Mouse (Mus musculus) brain, adult 10 weeks (tissue): ENCODE measurements around the gene Bivm. TPM values are rescaled to one million over a fixed set of nuclear protein-coding genes. Genes with fewer than 3 reads are reported as not detected.

Source experiments
- polyA plus RNA-seq: library from polyadenylated mRNA; stranded (reverse); fragments of 350-450 nt; fragmentation: Illumina TruSeq; extraction: RNeasy Lipid Tissue Mini Kit (QIAGEN cat#74804); gene quantifications from one replicate; pipeline ENCODE4 v1.2.3, GENCODE M21; 2015; ENCODE audit warnings: low read depth, low replicate concordance

The Bivm gene
- 23.6 TPM for polyA plus RNA-seq

DNA sequence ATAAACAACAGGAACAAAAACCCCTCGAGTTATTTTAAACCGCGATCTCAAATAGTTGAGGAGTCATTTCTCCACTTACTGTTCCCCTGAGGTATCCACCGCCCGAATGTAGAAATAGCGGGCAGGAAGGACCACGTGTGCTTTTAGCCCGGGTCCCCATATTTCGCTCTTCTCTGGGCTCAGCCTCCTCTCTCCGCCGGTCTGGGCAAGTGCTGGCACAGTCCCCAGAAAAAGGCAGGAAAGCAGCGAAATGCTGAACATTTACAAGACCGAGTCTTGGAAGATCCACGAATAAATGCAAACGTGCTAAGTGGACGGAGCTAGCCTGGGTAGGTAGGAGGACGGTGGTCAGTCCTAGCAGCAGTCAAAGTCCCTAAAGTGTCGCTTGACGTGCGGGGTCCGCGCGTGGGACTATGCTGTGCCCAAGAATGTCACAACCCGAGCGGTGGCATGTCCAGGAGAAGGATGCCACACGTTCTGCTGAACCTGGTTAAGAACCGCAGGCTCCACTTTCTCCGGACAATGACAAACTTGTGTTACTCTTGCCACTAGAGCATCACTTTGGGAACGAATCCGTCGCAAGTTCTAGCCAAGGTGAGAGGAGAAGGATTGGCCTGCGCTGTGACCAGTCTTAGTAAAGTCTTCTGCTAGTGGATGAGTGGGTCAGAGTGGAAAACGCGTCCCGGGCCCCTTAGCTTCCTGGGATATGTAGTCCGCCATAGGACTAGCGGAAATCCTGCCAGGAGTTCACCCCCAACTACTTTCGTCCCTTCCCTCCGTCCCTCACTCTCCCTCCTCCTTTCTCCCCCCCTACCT is at the start of gene Bivm, which contains the start of gene Kdelc1:
Bivm (plus strand) TSS at position 719 of the 816 bp plus-strand sequence.
Kdelc1 (minus strand) TSS at position 570 of the 816 bp plus-strand sequence.

GRCm38 (mm10) chr1:44102259-44102717 is 16.5 kb upstream of the Bivm start, which contains the start of gene Tex30:
Gene Tex30 (minus strand): TSS chr1:44102441.

DNA sequence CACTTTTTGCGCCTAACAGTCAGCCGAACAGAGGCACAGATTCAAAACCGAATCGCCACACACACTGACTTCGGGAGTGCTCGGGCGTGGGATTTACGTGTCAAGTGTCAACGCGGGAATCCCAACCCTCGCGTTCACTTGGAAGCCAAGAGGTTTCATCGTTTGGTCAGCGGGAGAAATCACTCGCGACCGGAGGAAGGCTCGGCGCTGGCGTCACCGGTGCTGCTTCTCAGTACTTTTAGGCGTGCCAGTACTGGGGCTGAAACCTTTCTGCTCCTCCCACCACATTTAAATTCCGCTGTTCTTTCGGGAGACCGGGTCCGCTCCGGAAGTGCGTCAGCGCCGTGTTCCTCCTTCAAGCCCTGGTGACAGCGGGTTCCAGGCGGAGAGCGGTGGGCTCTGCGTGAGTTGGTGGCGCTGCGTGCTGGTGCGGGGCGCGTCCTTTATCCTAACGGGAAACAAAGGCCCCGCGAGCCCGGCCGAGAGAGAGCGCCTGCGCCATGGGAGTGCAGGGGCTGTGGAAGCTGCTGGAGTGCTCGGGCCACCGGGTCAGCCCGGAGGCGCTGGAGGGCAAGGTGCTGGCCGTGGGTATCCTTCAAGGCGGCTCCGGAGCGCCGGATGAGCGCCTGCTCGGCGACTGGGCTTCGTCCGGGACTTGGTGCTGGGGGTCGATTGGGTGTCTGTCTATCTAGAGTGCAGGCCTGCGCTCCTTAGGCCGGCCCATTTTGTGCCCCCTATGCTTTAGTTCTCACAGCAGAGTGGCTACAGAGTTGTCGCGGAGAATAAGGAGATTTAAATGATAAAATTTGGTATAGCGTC is 29.0 kb downstream of the Bivm start, which contains the start of gene Ercc5:
Ercc5 (plus strand) TSS at position 182 of the 819 bp plus-strand sequence.

Other genes starting within 250 kb of the Bivm start
- 36.8 TPM for gene Tpp2, start 185.3 kb upstream of the Bivm start, polyA plus RNA-seq
- not detected for gene Mettl21c, start 98.9 kb upstream of the Bivm start, polyA plus RNA-seq
- gene Gm8251, start 57.0 kb upstream of the Bivm start, polyA plus RNA-seq: not detected
- gene Tex30, start 16.5 kb upstream of the Bivm start, polyA plus RNA-seq: 12.7 TPM
- gene Kdelc1, start 149 bp upstream of the Bivm start, polyA plus RNA-seq: 12.2 TPM
- 13.0 TPM for gene Ercc5, start 28.8 kb downstream of the Bivm start, polyA plus RNA-seq
- not detected for gene Mettl21e, start 100.0 kb downstream of the Bivm start, polyA plus RNA-seq